Mouse (Mus musculus) hindbrain, embryonic 16.5 days (tissue): ENCODE data around the gene Trio. TPM values are rescaled to one million over a fixed set of nuclear protein-coding genes. Genes with fewer than 3 reads are reported as not detected.

Experiments used
- ATAC-seq: fragments of 200-750 bp; cut with Nextera tagmentation; 2 replicates; pipeline ENCODE4 v1.8.0; 2017; ENCODE audit warnings: moderate TSS enrichment, moderate library complexity
- H3K27ac ChIP-seq: fragments of 300-500 bp; sonication (generic); 2 replicates; pipeline ENCODE4 v1.5.1; 2014; ENCODE audit warnings: low read depth, mild to moderate bottlenecking, control low read depth, low read length, moderate library complexity
- H3K27me3 ChIP-seq: fragments of 300-500 bp; sonication (generic); replicated peaks from 2 replicates; pipeline ENCODE4 v1.6.1; 2014; ENCODE audit warnings: low read length; ENCODE audit not compliant: control insufficient read depth, insufficient read depth
- H3K36me3 ChIP-seq: fragments of 300-500 bp; sonication (generic); 2 replicates; pipeline ENCODE4 v1.6.1; 2014; ENCODE audit warnings: mild to moderate bottlenecking, low read length, moderate library complexity, mixed read lengths; ENCODE audit not compliant: control insufficient read depth, insufficient read depth
- H3K4me1 ChIP-seq: fragments of 300-500 bp; sonication (generic); 2 replicates; pipeline ENCODE4 v1.6.1; 2014; ENCODE audit warnings: low read depth, low read length; ENCODE audit not compliant: control insufficient read depth, insufficient read depth
- H3K4me2 ChIP-seq: fragments of 300-500 bp; sonication (generic); 2 replicates; pipeline ENCODE4 v1.6.1; 2014; ENCODE audit warnings: mild to moderate bottlenecking, low read length, control low read depth, moderate library complexity
- H3K4me3 ChIP-seq: fragments of 300-500 bp; sonication (generic); 2 replicates; pipeline ENCODE4 v1.5.1; 2014; ENCODE audit warnings: mild to moderate bottlenecking, low read length, control low read depth, moderate library complexity
- H3K9ac ChIP-seq: fragments of 300-500 bp; sonication (generic); 2 replicates; pipeline ENCODE4 v1.6.1; 2014; ENCODE audit warnings: low read depth, mild to moderate bottlenecking, control low read depth, low read length, moderate library complexity
- H3K9me3 ChIP-seq: fragments of 300-500 bp; sonication (generic); 2 replicates; pipeline ENCODE4 v1.6.1; 2014; ENCODE audit warnings: mild to moderate bottlenecking, low read length, moderate library complexity; ENCODE audit not compliant: control insufficient read depth
- WGBS: fragments of 180-500 bp; shearing (Covaris S2); extraction: QIAGEN DNeasy Blood & Tissue Kit; methylation state at CpG from one replicate; pipeline ENCODE4 v1.1.7; 2014; 5-methylcytosine and 5-hydroxymethylcytosine counted together
- polyA plus RNA-seq: library from polyadenylated mRNA; unstranded; fragments of >200 nt; fragmentation: Nextera tagmentation; extraction: Ambion mirVana; gene quantifications from 2 replicates; pipeline ENCODE4 v1.2.1, GENCODE M21; 2015

The Trio gene
- polyA plus RNA-seq, 1 experiment from 2014 or later = 31.1 TPM

GRCm38 (mm10) chr15:27901200-27901599 lies 124.4 kb downstream of the Trio start:
- 77% methylated on average over 15 of the region's 15 CpGs for WGBS
- Histone ChIP-seq H3K4me1 (peaks cover under 1% of the 10 kb centered on the region; the same call in 1 of the 2 replicates), H3K27ac (no peak overlapping the region), H3K9me3 (no peaks in the 10 kb centered on the region), H3K4me2 (no peak overlapping the region), H3K36me3 (peaks cover 14% of the 10 kb centered on the region), H3K9ac (no peak overlapping the region), H3K4me3 (no peak overlapping the region), H3K27me3 (no peaks in the 10 kb centered on the region)
- no peak for ATAC-seq

- Histone ChIP-seq H3K4me2 (no peak overlapping the region), H3K27ac (no peak overlapping the region), H3K4me3 (no peak overlapping the region), H3K9ac (no peak overlapping the region), H3K27me3 (no peaks in the 10 kb centered on the region), H3K9me3 (no peaks in the 10 kb centered on the region), H3K4me1 (peaks cover 3% of the 10 kb centered on the region; the same call in 1 of the 2 replicates), H3K36me3 (peaks cover 14% of the 10 kb centered on the region)
- 87% methylated on average over 6 of the region's 6 CpGs for WGBS
- ATAC-seq = no peak
These were observed 126.7 kb downstream of the Trio start for GRCm38 (mm10) chr15:27898795-27899406.

GRCm38 (mm10) chr15:27894112-27894511 lies 131.5 kb downstream of the Trio start:
- H3K9ac ChIP-seq = no peak overlapping the region
- no peak for ATAC-seq
- H3K36me3 ChIP-seq = peaks cover 7% of the 10 kb centered on the region
- H3K27me3 ChIP-seq = no peaks in the 10 kb centered on the region
- H3K27ac ChIP-seq = no peak overlapping the region
- 53% methylated on average over 12 of the region's 12 CpGs for WGBS
- H3K4me2 ChIP-seq = no peak overlapping the region
- H3K9me3 ChIP-seq = no peaks in the 10 kb centered on the region
- peaks cover 3% of the 10 kb centered on the region; the same call in 1 of the 2 replicates for H3K4me1 ChIP-seq
- no peak overlapping the region for H3K4me3 ChIP-seq

- no peak overlapping the region for H3K4me3 ChIP-seq
- H3K4me1 ChIP-seq = peaks cover 3% of the 10 kb centered on the region; the same call in 1 of the 2 replicates
- no peaks in the 10 kb centered on the region for H3K9me3 ChIP-seq
- no peak overlapping the region for H3K9ac ChIP-seq
- no peak overlapping the region for H3K4me2 ChIP-seq
- H3K27ac ChIP-seq = no peak overlapping the region
- H3K27me3 ChIP-seq = no peaks in the 10 kb centered on the region
- peaks cover 6% of the 10 kb centered on the region; the same call in 1 of the 2 replicates for H3K36me3 ChIP-seq
- 49% methylated on average over 5 of the region's 5 CpGs for WGBS
- peak; percentile 17; the same call in 1 of the 2 replicates for ATAC-seq
These were observed 133.6 kb downstream of the Trio start for GRCm38 (mm10) chr15:27892029-27892428.

- Histone ChIP-seq H3K9me3 (no peaks in the 10 kb centered on the region), H3K4me1 (peaks cover 3% of the 10 kb centered on the region; the same call in 1 of the 2 replicates), H3K36me3 (peaks cover 6% of the 10 kb centered on the region; the same call in 1 of the 2 replicates), H3K27me3 (no peaks in the 10 kb centered on the region), H3K9ac (no peak overlapping the region), H3K4me3 (no peak overlapping the region), H3K4me2 (no peak overlapping the region), H3K27ac (no peak overlapping the region)
- ATAC-seq = no peak
- WGBS = 86% methylated on average over 5 of the region's 5 CpGs
These were observed 135.0 kb downstream of the Trio start for GRCm38 (mm10) chr15:27890666-27891065.

- H3K36me3 ChIP-seq = peaks cover 6% of the 10 kb centered on the region; the same call in 1 of the 2 replicates
- no peaks in the 10 kb centered on the region for H3K4me1 ChIP-seq
- H3K27me3 ChIP-seq = no peaks in the 10 kb centered on the region
- 59% methylated on average over 13 of the region's 13 CpGs for WGBS
- H3K4me3 ChIP-seq = no peak overlapping the region
- H3K4me2 ChIP-seq = no peak overlapping the region
- no peak overlapping the region for H3K9ac ChIP-seq
- no peak for ATAC-seq
- no peak overlapping the region for H3K27ac ChIP-seq
- H3K9me3 ChIP-seq = no peaks in the 10 kb centered on the region
These were observed 137.5 kb downstream of the Trio start for GRCm38 (mm10) chr15:27888153-27888552.

GRCm38 (mm10) chr15:27886992-27887391 lies 138.7 kb downstream of the Trio start:
- no peak overlapping the region for H3K4me3 ChIP-seq
- no peak for ATAC-seq
- H3K36me3 ChIP-seq = peaks cover 6% of the 10 kb centered on the region; the same call in 1 of the 2 replicates
- no peaks in the 10 kb centered on the region for H3K27me3 ChIP-seq
- no peaks in the 10 kb centered on the region for H3K4me1 ChIP-seq
- H3K27ac ChIP-seq = no peak overlapping the region
- 86% methylated on average over 6 of the region's 6 CpGs for WGBS
- H3K4me2 ChIP-seq = no peak overlapping the region
- H3K9ac ChIP-seq = no peak overlapping the region
- H3K9me3 ChIP-seq = no peaks in the 10 kb centered on the region

GRCm38 (mm10) chr15:27884347-27885250 lies 141.0 kb downstream of the Trio start:
- no peaks in the 10 kb centered on the region for H3K27me3 ChIP-seq
- H3K36me3 ChIP-seq = peaks cover 9% of the 10 kb centered on the region
- no peak overlapping the region for H3K4me3 ChIP-seq
- ATAC-seq = peak; percentile 76
- H3K9ac ChIP-seq = no peak overlapping the region
- no peaks in the 10 kb centered on the region for H3K9me3 ChIP-seq
- 73% methylated on average over 17 of the region's 17 CpGs for WGBS
- no peak overlapping the region for H3K4me2 ChIP-seq
- H3K27ac ChIP-seq = peak overlapping the region; percentile 46
- no peaks in the 10 kb centered on the region for H3K4me1 ChIP-seq

GRCm38 (mm10) chr15:27883881-27884280 lies 141.8 kb downstream of the Trio start:
- H3K27me3 ChIP-seq = no peaks in the 10 kb centered on the region

More at GRCm38 (mm10) chr15:27883881-27884280, 141.8 kb downstream of the Trio start:
- Histone ChIP-seq H3K4me2 (no peak overlapping the region), H3K27ac (peak overlapping the region; percentile 10; the same call in 1 of the 2 replicates), H3K9ac (no peak overlapping the region), H3K9me3 (no peaks in the 10 kb centered on the region), H3K4me3 (no peak overlapping the region), H3K36me3 (peaks cover 3% of the 10 kb centered on the region), H3K4me1 (no peaks in the 10 kb centered on the region)
- ATAC-seq = peak; percentile 12; the same call in 1 of the 2 replicates
- 73% methylated on average over 3 of the region's 3 CpGs for WGBS
